ENCODE assay signal across 12 mouse cellular contexts in the genomic region with DNA sequence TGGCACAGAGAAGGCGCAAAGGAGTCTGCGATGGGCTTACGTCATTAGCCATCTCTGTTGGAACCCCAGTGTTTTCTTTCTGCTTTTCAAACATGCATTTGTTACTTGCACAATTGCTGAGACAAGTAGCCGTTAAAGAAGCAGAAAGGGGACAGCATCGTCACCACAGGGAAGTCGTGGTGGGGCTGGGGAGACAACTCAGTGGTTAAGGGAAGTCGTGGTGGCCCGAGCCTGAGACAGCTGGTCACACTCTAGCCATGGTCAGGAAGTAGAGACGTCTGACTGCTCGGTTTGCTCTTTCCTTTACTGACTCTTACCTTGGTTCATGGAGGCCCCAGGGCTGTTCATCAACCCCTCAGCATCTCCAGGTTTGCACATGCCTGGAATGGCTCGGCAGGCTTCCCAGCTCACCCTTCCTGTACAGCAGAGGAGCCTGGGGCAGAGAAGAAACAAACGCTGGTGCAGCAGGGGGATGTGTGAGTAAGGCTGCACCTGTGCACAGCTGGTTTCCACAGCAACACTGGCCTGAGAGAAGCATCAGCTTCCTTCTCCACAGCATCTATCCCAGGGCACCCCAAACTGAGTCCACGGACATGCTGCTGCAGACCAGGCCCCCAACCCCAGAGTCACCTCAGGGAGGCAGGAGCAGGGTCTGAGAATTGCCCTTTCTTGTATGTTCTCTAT.
A peak's percentile ranks its signal among the peaks of the same experiment; 100 is the strongest.
DNase-seq lines count a peak whose midpoint lies in the region; ATAC-seq lines count a peak whose summit lies in the region.
"Had no signal": no experiment of that assay in that cellular context is flagged by ENCODE, and none has a peak within 500 bp of the region (broad histone marks: within the 10 kb centered on the region; RNA-seq: fewer than 3 reads in every experiment).

No protein-coding gene starts in this region.

- WGBS in hindbrain, embryonic 15.5 days, result 44% methylated on average over 13 of the region's 13 CpGs
- WGBS in hindbrain, embryonic 16.5 days, result 53% methylated on average over 13 of the region's 13 CpGs
- WGBS in midbrain, embryonic 16.5 days, result 59% methylated on average over 13 of the region's 13 CpGs

- no peak overlapping the region for H3K27ac ChIP-seq in hindbrain, embryonic 15.5 days (replicated peaks)
- no peak overlapping the region; the same call in 1 of the 2 replicates for H3K27ac ChIP-seq in hindbrain, embryonic 16.5 days (ENCODE audit: low read depth, low read length)
- no peak overlapping the region for H3K27ac ChIP-seq in midbrain, embryonic 16.5 days (ENCODE audit: low read length)
- H3K27ac ChIP-seq: embryonic facial prominence, embryonic 10.5 days; limb, embryonic 13.5 days had no signal

- no peaks in the 10 kb centered on the region for H3K27me3 ChIP-seq in hindbrain, embryonic 15.5 days
- H3K27me3 ChIP-seq in hindbrain, embryonic 16.5 days (replicated peaks; ENCODE audit: control insufficient read depth, insufficient read depth, low read length), result no peaks in the 10 kb centered on the region
- no peaks in the 10 kb centered on the region for H3K27me3 ChIP-seq in midbrain, embryonic 16.5 days (ENCODE audit: control insufficient read depth, insufficient read depth, low read depth, low read length)
- H3K27me3 ChIP-seq: limb, embryonic 13.5 days had no signal

- no peak overlapping the region for H3K4me2 ChIP-seq in hindbrain, embryonic 15.5 days
- no peak overlapping the region for H3K4me2 ChIP-seq in hindbrain, embryonic 16.5 days (ENCODE audit: low read length)
- H3K4me2 ChIP-seq in midbrain, embryonic 16.5 days (ENCODE audit: low read length), result no peak overlapping the region
- H3K4me2 ChIP-seq: limb, embryonic 13.5 days had no signal

- ATAC-seq in hindbrain, embryonic 15.5 days (ENCODE audit: low FRiP score, low read depth), result peak; percentile 59; the same call in 1 of the 2 replicates
- no peak for ATAC-seq in hindbrain, embryonic 16.5 days
- ATAC-seq in midbrain, embryonic 16.5 days, result peak; percentile 70

- no peaks in the 10 kb centered on the region for H3K4me1 ChIP-seq in hindbrain, embryonic 15.5 days (replicated peaks)
- H3K4me1 ChIP-seq in hindbrain, embryonic 16.5 days (ENCODE audit: control insufficient read depth, insufficient read depth, low read depth, low read length), result no peaks in the 10 kb centered on the region
- H3K4me1 ChIP-seq in midbrain, embryonic 16.5 days (ENCODE audit: control insufficient read depth, insufficient read depth, low read length), result 0 out of 2 replicates have a peak, but pooled peaks cover 5% of the 10 kb centered on the region
- H3K4me1 ChIP-seq: embryonic facial prominence, embryonic 10.5 days had no signal

- no peak overlapping the region for H3K9ac ChIP-seq in hindbrain, embryonic 15.5 days
- no peak overlapping the region for H3K9ac ChIP-seq in hindbrain, embryonic 16.5 days (ENCODE audit: low read depth, low read length)
- no peak overlapping the region for H3K9ac ChIP-seq in midbrain, embryonic 16.5 days (ENCODE audit: low read depth, low read length)
- H3K9ac ChIP-seq: limb, embryonic 13.5 days had no signal

- no peaks in the 10 kb centered on the region for H3K9me3 ChIP-seq in hindbrain, embryonic 15.5 days
- H3K9me3 ChIP-seq in hindbrain, embryonic 16.5 days (ENCODE audit: control insufficient read depth, low read length), result no peaks in the 10 kb centered on the region
- H3K9me3 ChIP-seq in midbrain, embryonic 16.5 days (replicated peaks; ENCODE audit: control insufficient read depth, low read length, poor library complexity, severe bottlenecking), result no peaks in the 10 kb centered on the region
- H3K9me3 ChIP-seq: embryonic facial prominence, embryonic 10.5 days; limb, embryonic 13.5 days had no signal

- no peak overlapping the region for H3K4me3 ChIP-seq in hindbrain, embryonic 15.5 days
- no peak overlapping the region for H3K4me3 ChIP-seq in hindbrain, embryonic 16.5 days (ENCODE audit: low read length)
- no peak overlapping the region for H3K4me3 ChIP-seq in midbrain, embryonic 16.5 days (ENCODE audit: low read depth, low read length)
- H3K4me3 ChIP-seq: embryonic facial prominence, embryonic 10.5 days; limb, embryonic 13.5 days had no signal

- DNase-seq in right cerebral cortex, postnatal 14 days, result peak; percentile 15
- no peak for DNase-seq in right cerebral cortex, postnatal 36 days (ENCODE audit: low spot score in 2 of 2)
- peak; percentile 32 to 48 for DNase-seq in thymus, postnatal 36 days
- DNase-seq in adrenal gland, adult (ENCODE audit: inconsistent age in 2 of 2, low spot score in 1 of 2), result no peak
- DNase-seq in MN1 (ENCODE audit: low spot score), result no peak
- DNase-seq: heart, postnatal 10 days; kidney, postnatal 10 days had no signal

- no peaks in the 10 kb centered on the region for H3K36me3 ChIP-seq in hindbrain, embryonic 15.5 days
- H3K36me3 ChIP-seq in hindbrain, embryonic 16.5 days (ENCODE audit: control insufficient read depth, insufficient read depth, low read length), result no peaks in the 10 kb centered on the region
- H3K36me3 ChIP-seq in midbrain, embryonic 16.5 days (ENCODE audit: control insufficient read depth, insufficient read depth, low read length), result no peaks in the 10 kb centered on the region
- H3K36me3 ChIP-seq: embryonic facial prominence, embryonic 10.5 days; limb, embryonic 13.5 days had no signal

Comparison
In these comparisons a context has a peak if more than half of its experiments do, and no peak if none do; other contexts are left out.
1. DNase-seq: peak in right cerebral cortex, postnatal 14 days (single experiment) and thymus, postnatal 36 days (2 of 2); none in right cerebral cortex, postnatal 36 days (0 of 2), adrenal gland, adult (0 of 2) and MN1 (single experiment).